In genomic region chr10:21334349-21335105, GRCm38 (mm10) we compare ENCODE assay signal across 15 mouse cellular contexts. TPM values are rescaled to one million over a fixed set of nuclear protein-coding genes. Genes with fewer than 3 reads are reported as not detected.
DNase-seq lines count a peak whose midpoint lies in the region; ATAC-seq and TF ChIP-seq lines count a peak whose summit lies in the region.
"Had no signal": no experiment of that assay in that cellular context is flagged by ENCODE, and none has a peak within 500 bp of the region (broad histone marks: within the 10 kb centered on the region; RNA-seq: fewer than 3 reads in every experiment).

No protein-coding gene starts in this region.

- H3K4me1 ChIP-seq in forebrain, postnatal 0 days (ENCODE audit: insufficient read depth): no peaks in the 10 kb centered on the region
- no peaks in the 10 kb centered on the region for H3K4me1 ChIP-seq in forebrain, embryonic 14.5 days (ENCODE audit: control insufficient read depth, insufficient read depth, low read length)
- H3K4me1 ChIP-seq in liver, embryonic 13.5 days (replicated peaks): peaks cover 16% of the 10 kb centered on the region
- H3K4me1 ChIP-seq: embryonic facial prominence, embryonic 15.5 days had no signal

- ATAC-seq in forebrain, postnatal 0 days: peak; percentile 45; the same call in 1 of the 2 replicates
- ATAC-seq in forebrain, embryonic 14.5 days: no peak
- 0 out of 2 replicates have a peak, but pooled peaks have one; percentile 25 for ATAC-seq in liver, embryonic 13.5 days (ENCODE audit: low read depth)
- ATAC-seq in megakaryocyte-erythroid progenitor cell, adult 5-6 weeks (replicated peaks; ENCODE audit: low FRiP score, low TSS enrichment, poor library complexity, severe bottlenecking): peak; percentile 43

- H3K36me3 ChIP-seq in forebrain, postnatal 0 days (ENCODE audit: insufficient read depth): peaks cover 5% of the 10 kb centered on the region; the same call in 1 of the 2 replicates
- peaks cover 41% of the 10 kb centered on the region for H3K36me3 ChIP-seq in forebrain, embryonic 14.5 days (ENCODE audit: control insufficient read depth, insufficient read depth, low read length)
- peaks cover 67% of the 10 kb centered on the region for H3K36me3 ChIP-seq in liver, embryonic 13.5 days

- 84% methylated on average over 7 of the region's 7 CpGs for WGBS in forebrain, postnatal 0 days
- WGBS in forebrain, embryonic 14.5 days: 85% methylated on average over 7 of the region's 7 CpGs
- WGBS in liver, embryonic 13.5 days (ENCODE audit: insufficient replicate concordance): 54% methylated on average over 7 of the region's 7 CpGs

- H3K9me3 ChIP-seq in forebrain, postnatal 0 days (ENCODE audit: low read length): no peaks in the 10 kb centered on the region
- no peaks in the 10 kb centered on the region for H3K9me3 ChIP-seq in forebrain, embryonic 14.5 days (replicated peaks; ENCODE audit: control insufficient read depth, low read length)
- H3K9me3 ChIP-seq in liver, embryonic 13.5 days (replicated peaks): no peaks in the 10 kb centered on the region
- H3K9me3 ChIP-seq: embryonic facial prominence, embryonic 15.5 days had no signal

- no peak for DNase-seq in forebrain, postnatal 0 days
- no peak for DNase-seq in forebrain, embryonic 14.5 days (ENCODE audit: low spot score)
- DNase-seq in liver, embryonic 13.5 days: no peak
- DNase-seq in liver: no peak
- peak; percentile 47 for DNase-seq in brain, adult 2 months (ENCODE audit: low read depth, low spot score)
- DNase-seq in embryo, embryonic 10.5 days (ENCODE audit: low spot score): no peak
- no peak for DNase-seq in layer of hippocampus, postnatal 10 days (ENCODE audit: low spot score in 2 of 2)
- DNase-seq: cerebellum, adult 11-12 months had no signal

- H3K4me3 ChIP-seq in forebrain, postnatal 0 days (ENCODE audit: low read depth, low read length): no peak overlapping the region
- no peak overlapping the region for H3K4me3 ChIP-seq in forebrain, embryonic 14.5 days (ENCODE audit: low read depth, low read length)
- no peak overlapping the region for H3K4me3 ChIP-seq in liver, embryonic 13.5 days (replicated peaks)
- H3K4me3 ChIP-seq: embryonic facial prominence, embryonic 15.5 days; myocyte had no signal

- no peaks in the 10 kb centered on the region for H3K27me3 ChIP-seq in forebrain, postnatal 0 days (ENCODE audit: insufficient read depth, low read length)
- H3K27me3 ChIP-seq in forebrain, embryonic 14.5 days (replicated peaks; ENCODE audit: control insufficient read depth, insufficient read depth, low read length): no peaks in the 10 kb centered on the region
- no peaks in the 10 kb centered on the region for H3K27me3 ChIP-seq in liver, embryonic 13.5 days
- H3K27me3 ChIP-seq: embryonic facial prominence, embryonic 15.5 days had no signal

- no peak overlapping the region for H3K4me2 ChIP-seq in forebrain, postnatal 0 days (ENCODE audit: low read depth)
- H3K4me2 ChIP-seq in forebrain, embryonic 14.5 days (ENCODE audit: low read length): no peak overlapping the region
- no peak overlapping the region for H3K4me2 ChIP-seq in liver, embryonic 13.5 days
- H3K4me2 ChIP-seq: embryonic facial prominence, embryonic 15.5 days had no signal

- TF ChIP-seq CTCF in forebrain, postnatal 0 days (IDR thresholded peaks at IDR 0.05; ENCODE audit: low read depth): no peak

- no peak overlapping the region for H3K27ac ChIP-seq in forebrain, postnatal 0 days (ENCODE audit: low read depth, low read length)
- no peak overlapping the region for H3K27ac ChIP-seq in forebrain, embryonic 14.5 days (ENCODE audit: low read depth, low read length)
- 0 out of 2 replicates have a peak overlapping the region, but pooled peaks have one; percentile 3 for H3K27ac ChIP-seq in liver, embryonic 13.5 days
- H3K27ac ChIP-seq: embryonic facial prominence, embryonic 15.5 days; liver, embryonic 14.5 days had no signal

- no peak overlapping the region for H3K9ac ChIP-seq in forebrain, postnatal 0 days
- no peak overlapping the region for H3K9ac ChIP-seq in forebrain, embryonic 14.5 days (ENCODE audit: low read length)
- H3K9ac ChIP-seq in liver, embryonic 13.5 days: no peak overlapping the region; the same call in 1 of the 2 replicates
- H3K9ac ChIP-seq: embryonic facial prominence, embryonic 15.5 days; liver, embryonic 14.5 days had no signal

RNA-seq across cellular contexts. Expression of gene Hbs1l, which starts 38.7 kb away (rescaled TPM):
- 98.0 and 108 TPM in 2 replicates for total RNA-seq in forebrain, postnatal 0 days (2014; rRNA removed)
- 73.7 and 81.8 TPM in 2 replicates for polyA plus RNA-seq in forebrain, postnatal 0 days (2015; fragmentation: Nextera tagmentation; extraction: Ambion mirVana)
- 95.0 and 111 TPM in 2 replicates for polyA plus RNA-seq in forebrain, embryonic 14.5 days (2014; fragmentation: Nextera tagmentation; extraction: Ambion mirVana)
- 67.3 and 81.0 TPM in 2 replicates for polyA plus RNA-seq in liver, embryonic 13.5 days (2015; fragmentation: Nextera tagmentation; extraction: Ambion mirVana)
- total RNA-seq in megakaryocyte-erythroid progenitor cell, adult 5-6 weeks (2014; fragmentation: Nextera tagmentation): 81.6 and 95.5 TPM in 2 replicates
- 106 and 108 TPM in 2 replicates for total RNA-seq in megakaryocyte-erythroid progenitor cell, adult 5-6 weeks (2017)
- total RNA-seq in layer of hippocampus, postnatal 10 days (2021): 10 to 100 TPM; 80.4 to 93.6 TPM

RNA-seq across cellular contexts. Expression of gene Aldh8a1, which starts 42.6 kb away (rescaled TPM):
- total RNA-seq in forebrain, postnatal 0 days (2014; rRNA removed): 0.10 TPM in 1 of 2 replicates, not detected in the other
- polyA plus RNA-seq in forebrain, postnatal 0 days (2015; fragmentation: Nextera tagmentation; extraction: Ambion mirVana): not detected in 2 replicates
- 0.12 TPM in 1 of 2 replicates, not detected in the other for polyA plus RNA-seq in forebrain, embryonic 14.5 days (2014; fragmentation: Nextera tagmentation; extraction: Ambion mirVana)
- polyA plus RNA-seq in liver, embryonic 13.5 days (2015; fragmentation: Nextera tagmentation; extraction: Ambion mirVana): 10.8 and 14.6 TPM in 2 replicates
- total RNA-seq in megakaryocyte-erythroid progenitor cell, adult 5-6 weeks (2014; fragmentation: Nextera tagmentation): not detected in 2 replicates
- total RNA-seq in megakaryocyte-erythroid progenitor cell, adult 5-6 weeks (2017): not detected in 2 replicates
- under 1 TPM in 1 of 2 experiments, not detected in 1; 0.34 TPM for total RNA-seq in layer of hippocampus, postnatal 10 days (2021)
- total RNA-seq: heart, adult 18-20 months had no signal
- polyA plus RNA-seq: embryonic facial prominence, embryonic 15.5 days; inflammation-experienced regulatory T-cells, adult 6 months; large intestine, adult 2 months; myocyte had no signal
